Mouse (Mus musculus) erythroblast, embryonic 14.5 days (primary cell): Measurements from ENCODE around the gene Hoxb6.

Experiments used
- GATA1 ChIP-seq: IDR thresholded peaks from 2 replicates; pipeline ENCODE4 v1.6.1; 2012; ENCODE audit warnings: low read length, inconsistent platforms, mixed read lengths
- TAL1 ChIP-seq: IDR thresholded peaks from 3 replicates; pipeline ENCODE4 v1.6.1; 2012; ENCODE audit warnings: low read length, inconsistent platforms, mixed read lengths

DNA sequence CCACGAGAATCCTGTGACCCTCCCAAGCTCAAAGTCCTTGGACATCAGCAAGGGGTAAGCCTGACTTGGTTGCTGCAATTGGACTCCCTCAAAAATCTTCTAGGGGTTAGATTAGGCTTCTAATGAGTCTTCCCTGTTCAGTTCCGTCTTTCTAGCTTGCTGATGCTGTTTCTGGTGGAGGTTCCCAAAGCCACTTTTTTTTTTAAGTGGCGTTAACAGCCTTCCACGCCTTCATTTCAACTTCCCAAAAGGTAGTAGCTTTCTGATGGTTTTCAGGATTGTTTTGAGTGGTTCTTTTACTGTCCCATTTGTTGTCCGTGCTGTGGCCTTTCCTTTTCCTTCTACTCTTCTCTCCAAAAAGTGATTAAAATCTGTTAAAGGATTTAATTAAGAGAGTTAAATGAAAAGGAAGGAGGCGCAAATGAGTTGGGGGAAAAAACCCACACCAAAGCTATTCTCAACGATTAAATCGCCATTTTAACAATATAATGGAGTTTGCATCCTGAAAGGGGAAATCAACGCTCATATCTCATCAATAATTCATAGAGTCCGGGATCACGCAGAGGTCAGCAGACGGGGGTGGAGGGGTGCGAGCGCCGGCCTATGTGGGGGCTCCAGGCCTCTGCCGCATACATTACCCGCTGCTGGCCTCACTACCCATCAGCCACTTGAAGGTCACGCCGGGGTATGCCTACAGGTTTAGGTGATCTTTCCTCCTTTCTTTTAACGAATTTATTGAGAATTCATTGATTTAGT, 18.1 kb downstream of the Hoxb6 start:
- no peak for TF ChIP-seq GATA1
- no peak for TF ChIP-seq TAL1
